Mouse (Mus musculus) gastrocnemius, postnatal 10 days (tissue): Measurements from ENCODE around the gene Dusp1. TPM values are rescaled to one million over a fixed set of nuclear protein-coding genes. Genes with fewer than 3 reads are reported as not detected.

Experiments used
- DNase-seq: peaks from one replicate; pipeline ENCODE4 v3.0.0; 2021; ENCODE audit warnings: mixed read lengths
- long read RNA-seq, 2 experiments: library from polyadenylated mRNA; stranded (forward); transcript quantifications; one replicate each; pipeline ENCODE4 v2.0.0; 2021
- total RNA-seq, 2 experiments: library from RNA; stranded (reverse); gene quantifications; 2 replicates each; pipeline ENCODE4 v1.2.3; 2021

Dusp1 gene
- total RNA-seq = 10 to 100 TPM; 40.3 to 43.3 TPM
- long read RNA-seq, experiment 1, transcript Dusp1-202 (4 exons, 1,990 nt) = major isoform, 80 of 95 reads
- long read RNA-seq, experiment 1, partial matches to known transcripts = 5 of 95 reads
- long read RNA-seq, experiment 1, other reads (novel, unspliced or antisense) = 10 of 95 reads
- long read RNA-seq, experiment 2, transcript Dusp1-202 (4 exons, 1,990 nt) = major isoform, 77 of 84 reads
- long read RNA-seq, experiment 2, partial matches to known transcripts = 3 of 84 reads
- long read RNA-seq, experiment 2, other reads (novel, unspliced or antisense) = 4 of 84 reads

GRCm38 (mm10) chr17:26561651-26562181 lies at the start of gene Dusp1:
Gene Dusp1 (minus strand): TSS chr17:26562128.
- DNase-seq = no peak

GRCm38 (mm10) chr17:26611328-26611727 lies 49.4 kb upstream of the Dusp1 start:
- DNase-seq = no peak

GRCm38 (mm10) chr17:26609820-26610219 lies 47.9 kb upstream of the Dusp1 start:
- no peak for DNase-seq

- DNase-seq = no peak
Observed at GRCm38 (mm10) chr17:26608877-26609276, 46.9 kb upstream of the Dusp1 start.

GRCm38 (mm10) chr17:26608348-26608747 lies 46.4 kb upstream of the Dusp1 start:
- no peak for DNase-seq

- no peak for DNase-seq
Observed at GRCm38 (mm10) chr17:26606516-26606915, 44.6 kb upstream of the Dusp1 start.

GRCm38 (mm10) chr17:26605636-26606035 lies 43.7 kb upstream of the Dusp1 start:
- no peak for DNase-seq

- no peak for DNase-seq
Observed at GRCm38 (mm10) chr17:26603311-26603710, 41.4 kb upstream of the Dusp1 start.

GRCm38 (mm10) chr17:26602371-26602885 lies 40.5 kb upstream of the Dusp1 start:
- peak; percentile 64 for DNase-seq

- DNase-seq = no peak
Observed at GRCm38 (mm10) chr17:26601926-26602325, 40.0 kb upstream of the Dusp1 start.

- DNase-seq = no peak
Observed at GRCm38 (mm10) chr17:26601514-26601913, 39.6 kb upstream of the Dusp1 start.

- no peak for DNase-seq
Observed at GRCm38 (mm10) chr17:26600913-26601447, 39.1 kb upstream of the Dusp1 start.

- DNase-seq = no peak
Observed at GRCm38 (mm10) chr17:26598845-26599244, 36.9 kb upstream of the Dusp1 start.

- DNase-seq = no peak
Observed at GRCm38 (mm10) chr17:26596856-26597481, 35.0 kb upstream of the Dusp1 start.

- DNase-seq = peak; percentile 82
Observed at GRCm38 (mm10) chr17:26596168-26596658, 34.3 kb upstream of the Dusp1 start.

GRCm38 (mm10) chr17:26595448-26596167 lies 33.7 kb upstream of the Dusp1 start:
- DNase-seq = no peak

GRCm38 (mm10) chr17:26594958-26595357 lies 33.0 kb upstream of the Dusp1 start:
- no peak for DNase-seq

GRCm38 (mm10) chr17:26594171-26594570 lies 32.2 kb upstream of the Dusp1 start:
- no peak for DNase-seq

- no peak for DNase-seq
Observed at GRCm38 (mm10) chr17:26593199-26593598, 31.3 kb upstream of the Dusp1 start.

GRCm38 (mm10) chr17:26592510-26592909 lies 30.6 kb upstream of the Dusp1 start:
- no peak for DNase-seq

- DNase-seq = no peak
Observed at GRCm38 (mm10) chr17:26587961-26588487, 26.1 kb upstream of the Dusp1 start.

- peak; percentile 78 for DNase-seq
Observed at GRCm38 (mm10) chr17:26584558-26585136, 22.7 kb upstream of the Dusp1 start.
